Mouse (Mus musculus): ENCODE data around the gene Fam171a1.
"Not testable (repeated sequence)": the region's sequence is repeated elsewhere in the genome, so short reads cannot be mapped to it uniquely, and the experiment has no call there.

Gene Fam171a1

DNA sequence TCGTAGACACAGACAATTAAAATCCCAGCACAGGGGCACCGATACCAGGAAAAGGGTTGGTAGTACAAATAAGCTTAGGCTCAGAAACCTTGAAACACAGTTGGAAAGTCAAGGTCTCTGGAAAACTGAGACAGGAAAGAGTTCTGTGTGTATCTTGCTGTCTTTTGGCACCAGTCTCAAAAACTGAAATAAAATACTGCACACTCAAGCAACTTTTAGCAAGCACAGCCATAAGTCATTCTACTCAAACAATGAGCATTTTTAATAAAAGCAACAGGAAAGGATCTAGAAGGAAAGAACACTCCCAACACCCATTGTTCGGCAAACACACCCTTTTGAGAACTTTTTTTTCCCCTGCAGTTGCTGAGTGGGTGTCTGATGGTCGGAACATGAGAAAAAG lies at the start of gene Fam171a1:
TSS of gene Fam171a1 (plus strand) at position 359 of the 400 bp plus-strand sequence.
- no peak for DNase-seq

DNA sequence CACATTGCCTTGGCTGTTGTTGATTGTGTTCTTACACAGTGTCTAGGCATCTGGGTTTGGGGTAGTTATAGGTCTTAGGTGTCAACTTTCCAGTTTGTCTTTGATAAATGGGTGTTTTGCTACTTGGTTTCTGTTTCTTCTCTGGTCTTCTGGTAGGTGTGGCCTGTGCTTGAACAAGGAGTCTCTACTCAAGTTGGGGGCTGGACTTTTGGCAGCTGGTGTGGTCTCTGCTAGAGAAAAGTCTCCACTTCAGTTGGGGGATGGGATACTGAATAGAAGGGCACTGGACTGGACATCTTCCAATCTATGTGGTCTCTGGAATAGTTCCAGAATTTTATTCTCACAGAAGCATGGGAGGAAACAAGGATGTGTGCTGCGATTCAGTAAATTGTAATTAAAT lies 44.9 kb upstream of the Fam171a1 start:
- DNase-seq = no peak

DNA sequence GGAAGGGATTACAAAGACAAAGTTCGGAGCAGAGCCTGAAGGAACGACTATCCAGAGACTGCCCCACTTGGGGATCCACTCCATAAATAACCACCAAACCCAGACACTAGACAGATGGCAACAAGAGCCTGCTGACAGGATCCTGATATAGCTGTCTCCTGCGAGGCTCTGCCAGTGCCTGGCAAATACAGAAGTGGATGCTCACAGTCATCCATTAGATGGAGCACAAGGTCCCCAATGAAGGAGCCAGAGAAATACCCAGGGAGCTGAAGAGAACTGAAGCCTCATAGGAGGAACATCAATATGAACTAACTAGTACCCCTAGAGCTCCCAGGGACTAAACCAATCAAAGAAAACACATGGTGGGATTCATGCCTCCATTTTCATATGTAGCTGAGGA lies 25.7 kb upstream of the Fam171a1 start:
- DNase-seq = not testable (repeated sequence)

DNA sequence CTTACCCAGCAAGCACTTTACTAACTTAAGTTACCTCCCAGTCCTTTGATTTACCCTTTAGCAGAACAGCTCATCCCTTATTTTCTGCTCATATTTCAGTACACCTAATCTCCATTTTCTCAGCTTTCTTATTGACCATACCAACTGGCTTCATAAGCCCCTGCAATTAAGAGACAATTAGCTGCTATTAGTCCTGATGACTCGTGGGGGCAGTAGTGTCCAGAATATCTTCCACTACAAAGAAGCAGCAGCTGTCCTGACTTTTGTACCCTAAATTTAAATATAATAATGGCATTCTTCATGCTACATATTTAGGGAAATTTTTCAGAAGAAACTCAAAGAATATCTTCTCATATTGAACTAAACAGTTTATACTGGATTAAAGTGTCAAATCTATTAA lies 24.8 kb upstream of the Fam171a1 start:
- no peak for DNase-seq

DNA sequence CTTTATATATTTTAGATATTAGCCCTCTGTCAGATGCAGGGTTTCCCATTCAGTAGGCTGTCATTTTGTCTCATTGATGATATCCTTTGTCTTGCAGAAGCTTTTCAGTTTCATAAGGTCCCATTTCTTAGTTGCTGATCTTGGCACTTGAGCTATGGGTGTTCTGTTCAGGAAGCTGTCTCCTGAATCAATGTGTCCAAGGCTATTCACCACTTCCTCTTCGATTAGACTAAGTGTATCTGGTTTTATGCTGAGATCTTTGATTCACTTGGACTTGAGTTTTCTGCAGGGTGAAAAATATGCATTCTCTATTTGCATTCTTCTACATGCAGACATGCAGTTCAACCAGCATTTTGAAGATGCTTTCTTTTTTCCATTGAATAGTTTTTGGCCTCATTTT lies 17.9 kb upstream of the Fam171a1 start:
- DNase-seq = no peak

DNA sequence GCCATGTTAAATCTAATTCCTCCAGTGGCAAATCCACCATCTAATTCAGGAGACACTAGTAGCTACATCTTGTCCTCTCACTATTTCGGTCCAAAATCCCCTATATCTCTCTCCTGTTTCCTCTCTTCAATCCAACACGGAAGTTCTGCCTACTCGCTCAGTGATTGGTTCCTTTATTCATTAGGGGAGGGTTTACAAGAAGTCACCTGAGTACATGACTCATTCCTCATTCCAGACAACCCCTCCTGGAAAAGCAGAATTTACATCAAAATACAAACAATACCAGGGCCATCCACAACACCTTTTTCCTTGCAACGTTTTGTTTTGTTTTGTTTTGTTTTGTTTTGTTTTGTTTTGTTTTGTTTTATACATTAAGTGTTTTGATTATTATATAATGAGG lies 14.1 kb upstream of the Fam171a1 start:
- DNase-seq = no peak

DNA sequence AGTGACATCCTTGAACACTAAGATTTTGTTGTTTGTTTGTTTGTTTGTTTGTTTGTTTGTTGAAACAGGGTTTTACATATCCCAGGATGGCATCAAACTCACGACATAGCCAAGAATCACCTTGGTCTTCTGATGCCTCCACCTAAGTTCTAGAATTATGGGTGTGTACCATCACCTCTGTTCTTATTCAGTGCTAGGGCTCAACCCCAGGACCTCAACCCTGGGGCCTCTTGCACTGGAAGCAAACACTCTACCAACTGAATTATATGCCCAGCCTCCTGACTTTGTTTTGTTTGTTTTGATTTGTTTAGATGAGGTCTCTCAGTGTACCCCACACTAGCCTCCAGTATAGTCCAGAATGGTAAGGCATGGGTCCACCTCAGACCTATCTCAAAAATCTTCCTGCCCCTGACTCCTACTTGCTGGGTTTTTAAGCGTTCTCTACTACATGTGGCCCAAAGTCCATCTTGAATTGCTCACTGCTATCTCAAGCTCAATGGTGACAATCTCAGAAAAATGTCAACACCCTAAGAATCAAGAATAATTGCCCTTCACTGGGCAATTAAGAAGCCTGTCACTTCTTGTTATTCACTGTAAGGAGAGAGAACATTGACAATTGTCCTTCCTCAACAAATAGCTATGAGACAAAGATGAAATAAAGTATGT lies 12.6 kb upstream of the Fam171a1 start:
- DNase-seq = no peak

DNA sequence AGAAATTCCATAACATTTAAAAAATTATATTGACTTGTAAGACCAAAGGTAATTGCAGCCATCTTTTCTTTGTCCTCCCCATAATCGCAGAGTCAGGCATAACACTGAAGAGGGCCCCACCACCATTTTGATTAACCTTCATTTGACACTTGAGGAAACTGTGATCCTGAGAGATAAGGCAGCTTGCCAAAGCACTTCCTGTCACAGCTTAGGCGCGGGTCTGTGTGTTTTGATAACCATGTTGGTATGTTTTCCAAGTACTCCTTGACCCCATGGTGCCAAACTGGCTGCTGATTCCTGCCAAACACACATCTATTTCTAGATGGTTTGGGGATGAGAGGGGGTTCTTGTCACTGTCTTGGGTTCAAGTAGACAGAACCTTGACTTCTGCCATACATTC lies 11.7 kb upstream of the Fam171a1 start:
- DNase-seq = no peak

DNA sequence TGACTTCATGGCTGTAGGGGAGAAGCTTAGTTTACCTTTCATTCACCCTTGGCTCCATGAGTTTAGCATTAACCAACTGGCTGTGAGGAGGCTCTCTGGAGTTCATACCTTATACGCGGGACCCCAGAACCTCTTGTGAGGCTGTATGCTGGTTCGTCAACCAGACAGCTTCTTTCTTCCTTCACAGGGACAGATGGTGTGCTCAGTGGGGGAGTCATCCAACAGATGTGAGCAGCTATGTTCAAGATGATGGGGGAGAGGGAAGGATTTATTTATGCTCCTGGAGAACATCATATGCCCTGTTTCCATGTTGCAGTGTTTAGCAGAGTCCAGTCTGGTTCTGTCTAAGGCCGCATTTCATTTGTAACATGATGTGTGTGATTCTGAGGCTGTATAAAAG lies 6.6 kb upstream of the Fam171a1 start:
- no peak for DNase-seq

DNA sequence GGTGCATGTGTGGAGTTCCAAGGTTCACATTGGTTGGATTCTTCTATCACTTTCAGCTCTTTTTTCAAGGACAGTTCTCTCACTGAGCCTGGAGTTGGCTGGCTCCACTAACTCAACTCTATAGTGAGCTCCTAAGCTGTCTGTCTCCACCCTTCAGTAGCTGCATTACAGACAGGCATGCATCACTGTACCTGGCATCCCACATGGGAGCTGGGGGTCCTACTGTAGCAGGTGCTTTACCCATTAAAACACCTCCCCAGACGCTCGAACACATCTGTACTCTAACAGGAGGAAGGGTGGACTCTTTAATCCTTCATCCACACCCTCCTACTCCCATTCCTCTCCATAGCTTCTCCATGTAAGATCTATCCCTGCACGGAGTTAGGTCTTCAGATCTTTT lies 5.6 kb upstream of the Fam171a1 start:
- no peak for DNase-seq

DNA sequence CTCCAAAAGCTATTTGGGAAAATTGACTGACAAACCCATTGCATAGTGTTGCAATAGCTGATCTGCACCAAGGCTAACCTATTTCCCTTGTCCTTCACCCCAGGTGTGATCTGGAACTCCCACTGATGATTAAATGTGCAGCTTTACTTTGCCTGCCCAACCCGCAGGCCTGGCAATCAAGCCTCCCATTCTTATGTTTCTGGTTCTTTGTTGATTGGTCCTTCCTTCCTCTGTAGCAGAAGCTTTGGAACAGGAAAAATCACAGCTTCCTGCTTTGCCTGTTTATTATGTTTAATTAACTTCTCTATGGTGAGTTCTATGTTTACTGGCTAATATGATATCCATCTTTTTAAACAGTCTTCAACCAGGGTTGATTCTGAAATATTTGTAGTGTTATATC lies 5.2 kb upstream of the Fam171a1 start:
- no peak for DNase-seq

DNA sequence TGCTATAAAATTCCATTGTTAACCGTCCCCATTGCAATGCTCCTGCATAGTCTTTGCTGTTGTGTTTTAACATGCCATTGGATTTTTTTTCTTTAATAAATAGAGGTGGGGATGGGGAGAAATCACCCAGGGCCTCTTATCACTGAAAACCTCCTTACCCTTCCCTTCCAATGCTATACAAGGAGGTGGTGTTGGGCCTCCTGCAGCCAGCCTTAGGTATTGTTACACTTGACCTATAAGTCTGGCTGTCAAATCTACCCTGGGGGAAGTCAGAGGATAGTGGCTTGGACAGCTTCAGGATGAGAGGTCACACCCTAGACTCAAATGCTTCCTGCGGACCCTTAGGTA lies 3.8 kb downstream of the Fam171a1 start:
- no peak for DNase-seq

DNA sequence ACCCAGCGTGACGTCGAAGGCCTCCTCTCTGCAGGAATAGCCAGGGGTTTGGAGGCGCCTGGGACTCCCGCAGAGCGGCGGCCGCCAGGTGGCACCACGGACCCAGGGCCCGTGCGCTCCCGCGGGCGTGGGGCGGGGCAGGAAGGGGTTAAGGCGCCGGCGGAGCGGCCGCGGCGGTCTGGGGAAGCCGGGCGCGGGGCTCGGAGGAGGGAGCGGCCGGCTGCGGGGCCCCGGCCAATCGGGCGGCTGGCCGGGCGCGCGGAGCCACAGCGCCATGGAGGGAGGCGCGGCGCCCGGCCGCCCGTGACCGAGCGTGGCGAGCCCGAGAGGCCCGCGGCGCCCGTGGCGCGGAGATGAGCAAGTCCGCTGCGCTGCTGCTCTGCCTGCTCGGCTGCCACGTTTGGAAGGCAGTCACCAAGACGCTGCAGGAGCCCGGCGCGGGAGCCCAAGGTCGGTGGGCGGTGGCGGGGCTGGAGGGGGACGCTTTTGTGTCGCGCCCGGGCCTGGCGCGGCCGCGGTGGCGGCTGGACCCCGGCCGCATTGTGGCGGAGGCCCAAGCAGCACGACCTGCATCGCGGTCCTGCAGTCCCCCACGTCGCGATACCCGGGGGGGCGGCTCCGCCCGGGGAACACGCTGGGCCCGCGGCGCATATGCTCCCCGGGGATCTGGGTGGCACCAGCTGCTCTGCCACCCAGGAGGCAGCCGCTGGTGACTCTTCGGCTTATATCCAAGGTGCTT lies 4.3 kb downstream of the Fam171a1 start:
- peak; percentile 88 for DNase-seq

DNA sequence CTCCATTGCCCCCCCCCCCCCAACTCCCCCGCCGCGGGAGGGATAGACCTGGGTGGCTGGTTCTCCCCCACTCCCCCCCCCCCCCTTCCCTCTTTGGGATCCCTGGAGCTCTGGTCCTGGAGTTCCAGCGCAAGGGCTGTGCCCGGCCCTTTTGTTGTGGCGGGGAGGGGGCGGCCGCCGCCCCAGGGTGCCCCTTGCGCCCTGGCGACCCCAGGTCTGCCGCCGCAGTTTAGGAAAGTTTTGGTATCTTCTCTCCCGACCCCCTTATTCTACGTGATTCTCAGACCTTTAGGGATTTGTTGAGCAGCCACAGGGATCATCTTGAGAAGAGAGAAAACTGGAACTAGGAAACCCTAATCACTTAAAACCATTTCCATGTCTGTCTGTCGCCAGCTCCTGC lies 4.9 kb downstream of the Fam171a1 start:
- DNase-seq = no peak

DNA sequence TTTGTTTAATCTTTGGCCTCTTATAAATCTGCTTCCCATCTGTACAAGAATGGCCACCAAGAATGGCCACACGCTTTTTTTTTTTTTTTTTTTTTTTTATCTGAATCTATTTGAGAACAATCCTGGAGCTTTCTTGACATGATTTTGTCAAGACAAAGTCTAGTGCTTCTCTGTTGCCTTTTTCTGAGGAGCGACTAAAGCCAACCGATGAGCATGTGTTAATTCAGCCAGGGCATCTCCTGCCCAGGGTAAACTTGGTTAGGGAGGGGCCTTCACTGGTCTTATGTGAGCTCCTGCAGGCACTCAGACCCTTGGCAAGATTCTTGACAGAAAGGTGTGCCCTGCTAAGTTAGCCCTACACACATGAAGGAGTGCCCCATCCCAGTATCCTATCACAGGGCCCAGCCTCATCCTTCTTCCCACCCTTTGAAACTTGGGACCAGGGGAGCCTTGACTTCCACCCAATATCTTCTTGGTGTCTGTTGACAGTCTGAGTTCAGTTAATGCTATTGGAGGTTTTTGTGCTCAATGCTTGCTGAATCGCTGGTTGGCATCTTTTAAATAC lies 5.4 kb downstream of the Fam171a1 start:
- DNase-seq = no peak

DNA sequence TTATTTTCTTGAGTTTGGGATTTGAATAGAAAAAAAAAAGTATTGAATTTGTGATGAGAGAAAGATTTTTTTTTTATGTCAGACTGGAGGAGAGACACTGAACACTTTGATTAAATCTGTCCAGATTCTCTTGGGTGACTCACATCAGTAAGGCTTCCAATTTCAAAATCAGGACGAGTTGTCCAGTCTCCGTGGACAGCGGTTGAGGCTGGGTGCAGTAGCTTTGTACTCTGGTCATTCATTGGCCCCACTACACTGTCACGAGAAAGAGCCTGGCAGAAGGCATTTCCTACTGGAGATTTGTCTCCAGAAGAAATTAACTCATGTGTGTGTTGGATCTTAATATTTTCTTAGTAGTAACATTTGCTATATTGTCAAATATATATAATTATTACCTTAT lies 8.5 kb downstream of the Fam171a1 start:
- no peak for DNase-seq

DNA sequence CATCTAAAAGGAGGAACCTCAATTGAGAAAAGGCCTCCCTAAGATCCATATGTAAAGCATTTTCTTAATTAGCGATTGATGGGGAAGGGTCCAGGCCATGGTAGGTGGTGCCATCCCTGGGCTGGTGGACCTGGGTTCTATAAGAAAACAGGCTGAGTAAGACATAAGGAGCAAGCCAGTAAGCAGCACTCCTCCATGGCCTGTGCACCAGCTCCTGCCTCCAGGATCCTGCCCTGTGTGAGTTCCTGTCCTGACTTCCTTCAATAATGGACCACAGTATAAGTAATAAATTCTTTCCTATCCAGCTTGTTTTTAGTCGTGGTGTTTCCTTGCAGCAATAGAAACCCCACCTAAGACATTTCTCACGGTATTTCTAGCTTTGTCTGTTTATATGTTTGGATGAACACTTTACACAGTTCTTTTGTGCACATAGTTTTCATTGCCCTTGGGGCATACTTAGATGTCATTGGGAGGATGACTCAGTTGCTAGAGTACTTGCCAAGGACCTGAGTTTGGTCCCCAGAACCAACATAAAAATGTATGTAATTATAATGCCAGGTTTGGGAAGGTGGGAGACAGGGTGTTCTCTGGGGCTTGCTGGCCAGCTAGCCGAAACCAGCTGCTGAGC lies 13.3 kb downstream of the Fam171a1 start:
- no peak for DNase-seq

DNA sequence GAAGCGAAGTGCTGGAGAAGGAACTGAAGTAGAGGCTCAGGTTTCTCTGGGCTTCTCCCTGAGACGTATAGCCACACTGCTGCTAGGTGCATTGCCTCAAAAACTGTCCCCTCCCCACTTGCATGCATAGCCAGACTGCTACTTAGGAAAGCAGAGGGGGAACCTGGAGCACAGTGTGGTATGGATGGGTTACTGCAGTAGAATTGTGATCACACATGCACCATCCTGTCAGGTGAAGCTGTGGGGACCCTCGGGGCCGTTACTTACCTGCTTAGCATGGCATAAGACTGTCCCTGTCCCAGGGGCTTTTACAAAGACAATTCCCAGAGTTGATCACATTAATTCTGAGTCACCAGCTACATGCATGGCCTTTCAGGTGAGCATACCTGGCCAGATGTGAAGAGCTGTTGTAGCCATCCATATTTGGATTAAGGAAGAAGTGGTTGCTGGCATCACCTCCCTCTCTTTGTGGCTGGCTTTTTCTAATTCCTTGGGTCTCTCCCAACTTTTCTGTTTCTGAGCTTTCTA lies 14.4 kb downstream of the Fam171a1 start:
- no peak for DNase-seq

DNA sequence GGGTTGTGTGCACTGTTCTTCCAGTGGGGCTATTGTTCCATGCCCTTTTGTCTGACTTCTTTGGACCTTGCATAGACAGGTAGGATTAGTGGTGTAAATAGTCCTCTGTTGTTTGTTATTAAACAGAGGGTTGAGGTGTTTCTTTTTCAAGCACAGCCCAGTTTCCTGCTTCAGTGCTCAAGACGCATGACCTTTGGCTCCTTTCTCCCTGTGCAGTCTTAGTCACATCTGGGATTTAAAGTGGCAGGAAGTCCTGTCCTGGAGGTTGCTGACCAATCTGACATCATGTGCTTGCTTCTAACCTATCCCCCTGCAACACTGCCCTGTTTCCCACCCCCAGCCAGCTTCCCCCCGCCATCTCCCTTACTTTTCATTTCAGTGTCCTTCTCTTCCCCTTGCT lies 14.9 kb downstream of the Fam171a1 start:
- no peak for DNase-seq

DNA sequence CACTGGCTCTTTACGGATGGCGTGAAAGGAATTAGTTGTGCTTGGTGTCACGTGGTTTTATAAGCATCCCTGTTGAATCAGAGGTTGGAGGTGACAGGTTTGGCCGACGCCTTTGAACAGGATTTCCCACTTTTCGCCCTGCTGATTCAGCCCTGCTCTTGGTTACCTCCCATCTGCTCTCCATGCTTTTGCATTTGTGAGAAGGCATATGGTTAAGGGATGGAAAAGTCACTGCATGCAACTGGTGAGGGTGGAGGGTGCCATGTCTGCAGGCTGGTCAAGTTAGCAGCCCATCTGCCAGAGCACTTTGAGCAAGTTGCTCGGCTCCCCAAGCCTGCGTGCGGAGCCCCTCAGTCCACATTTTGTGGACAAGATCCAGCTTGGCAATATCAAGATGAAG lies 18.4 kb downstream of the Fam171a1 start:
- DNase-seq = no peak

DNA sequence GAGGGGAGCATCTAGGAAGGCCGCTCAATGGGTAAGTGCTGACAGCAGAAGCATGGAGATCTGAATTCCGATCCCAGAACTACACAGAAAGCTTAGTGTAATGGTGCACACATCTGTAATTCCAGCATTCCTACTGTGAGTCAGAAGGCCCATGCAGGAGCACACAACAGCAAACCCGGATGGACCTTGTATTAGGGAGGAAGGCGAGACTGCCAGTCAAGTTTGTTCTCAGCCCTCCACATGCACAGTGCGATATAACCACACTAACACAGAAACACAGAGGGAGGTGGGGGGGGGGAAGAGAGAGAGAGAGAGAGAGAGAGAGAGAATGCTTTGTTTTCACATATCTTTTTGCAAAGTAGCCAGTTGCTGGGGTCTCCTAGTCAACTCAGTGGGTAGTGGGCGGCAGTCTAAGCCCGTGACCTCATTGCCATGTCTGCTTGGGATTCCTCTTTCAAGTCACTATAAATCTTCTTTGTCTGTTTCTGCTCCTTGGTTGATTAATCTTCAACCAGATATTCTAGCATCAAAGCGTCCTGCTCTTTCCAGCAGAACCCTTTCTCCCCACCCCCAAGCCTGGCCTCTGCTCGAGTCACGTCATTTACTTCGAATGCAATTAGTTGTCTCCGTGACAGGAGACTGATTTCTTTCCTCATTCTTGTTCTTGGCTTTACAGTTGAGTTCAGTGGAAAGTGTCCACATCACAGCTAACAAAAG lies 20.7 kb downstream of the Fam171a1 start:
- DNase-seq = no peak

DNA sequence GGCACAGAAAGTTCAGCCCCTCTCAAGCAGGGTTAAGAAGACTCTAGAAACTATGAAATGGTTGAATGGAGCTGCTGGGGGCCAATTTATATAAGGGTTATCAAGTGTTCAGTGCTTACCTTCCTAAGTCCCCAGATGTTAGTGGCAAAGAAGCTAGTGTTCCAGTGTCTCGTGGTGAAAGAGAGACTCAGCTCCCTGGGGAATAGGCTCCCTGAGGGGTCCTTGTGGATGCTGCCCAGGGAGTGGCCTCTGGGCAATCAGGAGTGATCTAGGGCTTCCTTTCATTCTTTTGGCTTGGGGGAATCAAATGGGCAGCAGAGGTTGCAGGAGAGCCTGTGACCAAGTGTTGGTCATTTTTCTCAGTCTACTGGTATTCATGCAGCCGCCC lies 21.3 kb downstream of the Fam171a1 start:
- no peak for DNase-seq

DNA sequence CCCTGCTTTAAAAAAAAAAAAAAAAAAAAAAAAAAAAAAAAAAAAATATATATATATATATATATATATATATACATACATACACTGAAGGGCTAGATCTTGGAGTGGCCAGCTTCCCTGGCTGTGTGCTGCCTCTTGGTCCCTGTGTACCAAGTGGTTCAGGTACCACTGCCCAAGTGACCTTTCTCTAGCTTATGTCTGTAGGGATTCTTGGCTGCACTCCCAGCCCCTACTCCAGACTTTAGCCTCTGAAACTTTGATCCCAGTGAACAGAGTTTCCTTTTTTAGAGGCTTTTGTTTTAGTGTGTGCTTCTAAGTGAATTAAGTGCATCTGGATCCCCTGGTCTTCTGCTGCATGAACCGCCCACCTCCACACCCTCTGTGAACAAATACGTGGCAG lies 24.3 kb downstream of the Fam171a1 start:
- DNase-seq = no peak

Data from thymus, postnatal 4 days (tissue).